Mouse (Mus musculus) liver, embryonic 14.5 days (tissue): Measurements from ENCODE around the gene Ak1.

ENCODE experiments used
- CTCF ChIP-seq: IDR thresholded peaks from 2 replicates; pipeline ENCODE4 v1.5.1; 2016; ENCODE audit warnings: antibody characterized with exemption, low read depth, control low read depth
- EP300 ChIP-seq: IDR thresholded peaks from 2 replicates; pipeline ENCODE4 v1.6.1; 2016; ENCODE audit warnings: antibody characterized with exemption, low read depth

- no peak for TF ChIP-seq CTCF
- TF ChIP-seq EP300 = no peak
Measured at GRCm38 (mm10) chr2:32662291-32662690, 40.7 kb downstream of the Ak1 start.
